Comparison of ENCODE assay signal across 15 mouse cellular contexts in the genomic region with DNA sequence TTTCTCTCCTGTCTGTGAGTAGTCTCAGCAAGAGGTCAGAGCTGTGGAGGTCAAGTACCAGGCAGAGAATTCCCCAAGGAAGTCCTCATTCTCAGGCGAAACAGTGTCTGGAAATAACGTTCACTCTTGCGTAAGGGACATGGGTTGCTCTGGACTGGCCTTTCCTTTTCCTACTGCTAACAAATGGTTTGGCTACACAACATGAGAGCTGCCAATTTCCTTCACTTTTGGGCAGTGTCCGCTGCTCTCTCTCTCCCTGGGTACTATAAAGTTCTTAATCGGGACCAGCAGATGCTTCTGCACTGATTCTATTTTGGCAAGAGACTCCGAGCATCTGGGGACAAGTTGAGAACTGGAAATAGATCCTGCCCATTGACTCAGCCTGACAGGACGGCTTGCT. TPM values are rescaled to one million over a fixed set of nuclear protein-coding genes. Genes with fewer than 3 reads are reported as not detected.
DNase-seq lines count a peak whose midpoint lies in the region; TF ChIP-seq lines count a peak whose summit lies in the region.
"Had no signal": no experiment of that assay in that cellular context is flagged by ENCODE, and none has a peak within 500 bp of the region (broad histone marks: within the 10 kb centered on the region; RNA-seq: fewer than 3 reads in every experiment).

No protein-coding gene starts in this region.

- 64% methylated on average over 7 of the region's 7 CpGs for WGBS in small intestine, adult 2 months

- H3K4me1 ChIP-seq in small intestine, adult 2 months (ENCODE audit: control insufficient read depth, insufficient read depth, insufficient read length, low read length) = peaks cover 10% of the 10 kb centered on the region; the same call in 1 of the 2 replicates
- H3K4me1 ChIP-seq: hindbrain, embryonic 15.5 days; midbrain, embryonic 12.5 days; neural tube, embryonic 15.5 days had no signal

- peak; percentile 32 for DNase-seq in adrenal gland, postnatal 10 days
- no peak for DNase-seq in adrenal gland, adult 8-10 months
- DNase-seq in lung, postnatal 25 days (ENCODE audit: low spot score) = peak; percentile 38
- no peak for DNase-seq in lung, postnatal 4 days
- peak; percentile 66 for DNase-seq in heart, adult 8-10 months (ENCODE audit: low spot score)
- no peak for DNase-seq in cerebellum, adult 11-12 months
- no peak for DNase-seq in embryo, embryonic 11 days
- DNase-seq: cerebellum, postnatal 25 days; kidney, adult 9 months had no signal

- TF ChIP-seq CTCF in small intestine, adult 2 months (IDR thresholded peaks at IDR 0.05; ENCODE audit: extremely low read depth, insufficient read length, insufficient replicate concordance, low read depth, low read length) = no peak

- H3K4me3 ChIP-seq in small intestine, adult 2 months (ENCODE audit: low read depth, low read length) = no peak overlapping the region
- H3K4me3 ChIP-seq: erythroblast, embryonic 14.5 days; hindbrain, embryonic 15.5 days; midbrain, embryonic 12.5 days; neural tube, embryonic 15.5 days had no signal

- H3K36me3 ChIP-seq in small intestine, adult 2 months (ENCODE audit: control insufficient read depth, insufficient read depth, low read length) = no peaks in the 10 kb centered on the region
- H3K36me3 ChIP-seq: G1E; hindbrain, embryonic 15.5 days; midbrain, embryonic 12.5 days; neural tube, embryonic 15.5 days had no signal

- H3K27ac ChIP-seq in small intestine, adult 2 months (ENCODE audit: insufficient read depth, low read depth, low read length) = peak overlapping the region; percentile 39; the same call in 1 of the 2 replicates
- H3K27ac ChIP-seq: hindbrain, embryonic 15.5 days; midbrain, embryonic 12.5 days; neural tube, embryonic 15.5 days had no signal

- no peak for TF ChIP-seq POLR2A in small intestine, adult 2 months (IDR thresholded peaks at IDR 0.05; ENCODE audit: low read depth, low read length)

- no peaks in the 10 kb centered on the region for H3K27me3 ChIP-seq in small intestine, adult 2 months (ENCODE audit: control insufficient read depth, insufficient read depth, low read length)
- H3K27me3 ChIP-seq: hindbrain, embryonic 15.5 days; midbrain, embryonic 12.5 days; neural tube, embryonic 15.5 days had no signal

RNA-seq across cellular contexts. Expression of gene Fam69a, which starts 10.8 kb away (rescaled TPM):
- 10 to 100 TPM; 18.0 to 18.5 TPM for total RNA-seq in adrenal gland, postnatal 10 days (2021)
- total RNA-seq in adrenal gland, adult 8-10 months (2022) = 1 to 10 TPM; 4.2 to 6.4 (median 5.3) TPM
- 10 to 100 TPM in 3 of 4 experiments, 1 to 10 TPM in 1; 9.3 to 12.1 (median 11.2) TPM for total RNA-seq in heart, adult 8-10 months (2022)
- polyA plus RNA-seq in small intestine, adult 2 months (2012; rRNA removed) = 0.08 and 0.30 TPM in 2 replicates

Comparison
In these comparisons a context has a peak if more than half of its experiments do, and no peak if none do; other contexts are left out.
1. DNase-seq: peak in adrenal gland, postnatal 10 days (single experiment), lung, postnatal 25 days (single experiment) and heart, adult 8-10 months (single experiment); none in adrenal gland, adult 8-10 months (single experiment), lung, postnatal 4 days (0 of 2), cerebellum, adult 11-12 months (single experiment) and embryo, embryonic 11 days (single experiment).